Mouse (Mus musculus): ENCODE measurements around the gene Slc38a6. TPM values are rescaled to one million over a fixed set of nuclear protein-coding genes. Genes with fewer than 3 reads are reported as not detected.

The Slc38a6 gene
- polyA plus RNA-seq, 1 experiment from 2014 or later, result 11.6 TPM

DNA sequence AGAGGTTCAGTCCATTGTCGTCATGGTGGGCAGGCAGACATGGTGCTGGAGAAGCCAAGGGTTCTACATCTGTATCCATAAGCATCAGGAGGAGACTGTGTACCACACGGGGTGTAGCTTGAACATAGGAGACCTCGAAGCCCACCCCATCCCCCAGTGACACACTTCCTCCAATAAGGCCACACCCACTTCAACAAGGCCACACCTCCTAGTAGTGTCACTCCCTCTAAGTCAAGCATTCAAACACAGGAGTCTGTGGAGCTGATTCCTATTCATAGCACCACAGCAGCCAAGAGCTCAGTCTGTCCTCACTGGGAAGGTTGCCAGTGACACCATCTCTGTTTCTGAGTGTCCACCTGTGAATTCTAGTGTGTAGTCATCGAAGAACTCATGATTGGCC lies 57.7 kb downstream of the Slc38a6 start:
- no peak overlapping the region for H3K27ac ChIP-seq (ENCODE audit: low read depth, low read length)
- no peak overlapping the region for H3K4me2 ChIP-seq (ENCODE audit: low read depth)
- peaks cover 9% of the 10 kb centered on the region; the same call in 1 of the 2 replicates for H3K4me1 ChIP-seq (ENCODE audit: control insufficient read depth, insufficient read depth, low read length)
- H3K9ac ChIP-seq (ENCODE audit: low read length), result no peak overlapping the region
- DNase-seq (ENCODE audit: low spot score), result no peak
- H3K4me3 ChIP-seq (ENCODE audit: low read depth, low read length), result no peak overlapping the region
- 93% methylated on average over 4 of the region's 4 CpGs for WGBS
- no peaks in the 10 kb centered on the region for H3K36me3 ChIP-seq (ENCODE audit: control insufficient read depth, insufficient read depth, low read length)
- ATAC-seq (ENCODE audit: insufficient read depth, low FRiP score, low TSS enrichment), result no peak
- no peaks in the 10 kb centered on the region for H3K27me3 ChIP-seq (ENCODE audit: control insufficient read depth, insufficient read depth, low read length)
- H3K9me3 ChIP-seq (ENCODE audit: control insufficient read depth, low read length), result no peaks in the 10 kb centered on the region

DNA sequence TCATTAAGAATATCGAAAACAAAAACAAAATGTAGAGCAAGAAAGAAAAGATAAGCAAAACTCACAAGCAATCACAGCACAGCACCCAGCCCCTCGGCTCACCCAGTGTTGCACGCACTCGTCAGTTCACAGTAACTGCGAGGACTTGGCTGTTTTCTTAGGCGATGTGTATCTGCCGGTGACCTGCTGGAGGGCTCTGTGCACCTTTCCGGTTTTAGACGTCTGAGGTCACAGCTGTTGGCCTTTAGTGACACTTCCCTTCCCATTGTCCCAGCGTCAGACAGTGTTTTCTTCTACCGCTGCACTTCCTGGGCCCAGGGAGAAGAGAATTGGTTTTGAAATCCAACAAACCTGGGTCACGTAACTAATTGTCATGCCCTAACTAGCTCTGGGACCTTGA lies 58.6 kb downstream of the Slc38a6 start:
- Histone ChIP-seq H3K4me2 (ENCODE audit: low read depth) (no peak overlapping the region), H3K27me3 (ENCODE audit: control insufficient read depth, insufficient read depth, low read length) (no peaks in the 10 kb centered on the region), H3K27ac (ENCODE audit: low read depth, low read length) (no peak overlapping the region), H3K4me1 (ENCODE audit: control insufficient read depth, insufficient read depth, low read length) (peaks cover 9% of the 10 kb centered on the region; the same call in 1 of the 2 replicates), H3K9me3 (ENCODE audit: control insufficient read depth, low read length) (no peaks in the 10 kb centered on the region), H3K36me3 (ENCODE audit: control insufficient read depth, insufficient read depth, low read length) (no peaks in the 10 kb centered on the region), H3K9ac (ENCODE audit: low read length) (no peak overlapping the region), H3K4me3 (ENCODE audit: low read depth, low read length) (no peak overlapping the region)
- WGBS, result 68% methylated on average over 12 of the region's 12 CpGs
- ATAC-seq (ENCODE audit: insufficient read depth, low FRiP score, low TSS enrichment) (no peak), DNase-seq (ENCODE audit: low spot score) (no peak)

DNA sequence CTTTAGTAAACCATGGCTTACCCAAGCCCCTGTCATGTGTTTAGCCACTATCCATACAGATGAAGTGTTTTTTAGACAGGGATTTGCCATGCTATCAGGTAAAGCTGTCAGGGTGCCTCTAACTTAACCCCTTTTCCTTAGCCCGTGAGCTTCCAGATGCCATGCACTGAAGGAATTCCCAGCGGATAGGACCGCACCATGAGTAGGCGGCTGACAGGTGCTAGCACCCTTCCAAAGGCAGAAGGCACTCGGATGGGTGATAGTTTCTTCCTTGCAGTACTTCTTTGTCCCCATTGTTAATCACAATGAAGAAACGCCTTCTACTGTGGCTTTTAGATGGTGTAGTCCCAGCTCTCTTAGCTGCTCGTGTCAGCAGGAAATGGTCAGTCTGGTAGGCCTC lies 60.6 kb downstream of the Slc38a6 start:
- Histone ChIP-seq H3K36me3 (ENCODE audit: control insufficient read depth, insufficient read depth, low read length) (no peaks in the 10 kb centered on the region), H3K27me3 (ENCODE audit: control insufficient read depth, insufficient read depth, low read length) (no peaks in the 10 kb centered on the region), H3K4me2 (ENCODE audit: low read depth) (no peak overlapping the region), H3K9ac (ENCODE audit: low read length) (no peak overlapping the region), H3K4me1 (ENCODE audit: control insufficient read depth, insufficient read depth, low read length) (no peaks in the 10 kb centered on the region; the same call in 1 of the 2 replicates), H3K9me3 (ENCODE audit: control insufficient read depth, low read length) (no peaks in the 10 kb centered on the region), H3K27ac (ENCODE audit: low read depth, low read length) (no peak overlapping the region), H3K4me3 (ENCODE audit: low read depth, low read length) (no peak overlapping the region)
- ATAC-seq (ENCODE audit: insufficient read depth, low FRiP score, low TSS enrichment), result no peak
- WGBS, result 87% methylated on average over 7 of the region's 7 CpGs
- no peak for DNase-seq (ENCODE audit: low spot score)

DNA sequence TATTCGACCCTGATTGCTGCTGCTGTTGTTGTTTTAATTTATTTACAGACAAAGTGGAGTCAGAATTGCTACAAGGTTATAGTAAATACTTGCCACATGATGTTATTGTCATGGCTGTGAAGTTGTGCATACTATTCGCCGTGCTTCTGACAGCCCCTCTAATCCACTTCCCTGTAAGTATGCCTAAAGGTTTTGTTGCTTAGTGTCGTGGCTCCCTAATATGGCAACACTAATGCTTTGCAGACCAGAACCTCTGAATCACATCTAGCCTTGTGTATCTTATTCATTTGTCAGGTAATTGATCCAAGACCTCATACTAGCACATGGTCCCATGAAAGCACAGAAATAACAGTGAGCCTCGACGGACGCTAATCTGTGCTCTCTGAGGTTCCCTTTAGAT lies 63.9 kb downstream of the Slc38a6 start:
- H3K4me3 ChIP-seq (ENCODE audit: low read depth, low read length), result no peak overlapping the region
- no peaks in the 10 kb centered on the region for H3K9me3 ChIP-seq (ENCODE audit: control insufficient read depth, low read length)
- H3K27me3 ChIP-seq (ENCODE audit: control insufficient read depth, insufficient read depth, low read length), result no peaks in the 10 kb centered on the region
- H3K4me1 ChIP-seq (ENCODE audit: control insufficient read depth, insufficient read depth, low read length), result peaks cover 4% of the 10 kb centered on the region; the same call in 1 of the 2 replicates
- H3K36me3 ChIP-seq (ENCODE audit: control insufficient read depth, insufficient read depth, low read length), result no peaks in the 10 kb centered on the region
- DNase-seq (ENCODE audit: low spot score) (no peak), ATAC-seq (ENCODE audit: insufficient read depth, low FRiP score, low TSS enrichment) (no peak)
- no peak overlapping the region for H3K9ac ChIP-seq (ENCODE audit: low read length)
- H3K27ac ChIP-seq (ENCODE audit: low read depth, low read length), result no peak overlapping the region
- no peak overlapping the region for H3K4me2 ChIP-seq (ENCODE audit: low read depth)
- 66% methylated on average over 7 of the region's 7 CpGs for WGBS

DNA sequence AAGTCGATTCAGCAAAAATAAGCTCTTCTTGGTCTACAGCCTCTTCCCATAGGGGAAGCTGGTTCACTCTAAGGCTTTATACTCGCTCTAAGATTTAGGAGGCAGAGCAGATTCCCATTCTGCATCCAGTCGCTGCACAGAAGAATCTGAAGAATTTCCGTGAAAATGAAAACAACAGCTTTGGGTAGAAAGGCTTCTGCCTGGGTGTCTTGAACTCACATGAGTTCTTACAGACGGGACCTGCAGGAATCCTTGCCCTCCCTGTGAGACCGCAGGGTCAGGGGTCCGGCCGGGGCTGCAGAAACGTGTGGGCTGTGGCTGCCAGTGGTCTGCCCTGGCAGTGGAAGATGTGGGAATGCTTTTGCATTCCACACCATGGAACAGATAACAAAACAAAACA lies 64.4 kb downstream of the Slc38a6 start:
- Histone ChIP-seq H3K4me3 (ENCODE audit: low read depth, low read length) (no peak overlapping the region), H3K27me3 (ENCODE audit: control insufficient read depth, insufficient read depth, low read length) (no peaks in the 10 kb centered on the region), H3K4me1 (ENCODE audit: control insufficient read depth, insufficient read depth, low read length) (peaks cover 4% of the 10 kb centered on the region; the same call in 1 of the 2 replicates), H3K36me3 (ENCODE audit: control insufficient read depth, insufficient read depth, low read length) (no peaks in the 10 kb centered on the region), H3K4me2 (ENCODE audit: low read depth) (no peak overlapping the region), H3K9ac (ENCODE audit: low read length) (no peak overlapping the region), H3K9me3 (ENCODE audit: control insufficient read depth, low read length) (no peaks in the 10 kb centered on the region), H3K27ac (ENCODE audit: low read depth, low read length) (no peak overlapping the region)
- DNase-seq (ENCODE audit: low spot score) (no peak), ATAC-seq (ENCODE audit: insufficient read depth, low FRiP score, low TSS enrichment) (no peak)
- WGBS, result 20% methylated on average over 9 of the region's 9 CpGs

DNA sequence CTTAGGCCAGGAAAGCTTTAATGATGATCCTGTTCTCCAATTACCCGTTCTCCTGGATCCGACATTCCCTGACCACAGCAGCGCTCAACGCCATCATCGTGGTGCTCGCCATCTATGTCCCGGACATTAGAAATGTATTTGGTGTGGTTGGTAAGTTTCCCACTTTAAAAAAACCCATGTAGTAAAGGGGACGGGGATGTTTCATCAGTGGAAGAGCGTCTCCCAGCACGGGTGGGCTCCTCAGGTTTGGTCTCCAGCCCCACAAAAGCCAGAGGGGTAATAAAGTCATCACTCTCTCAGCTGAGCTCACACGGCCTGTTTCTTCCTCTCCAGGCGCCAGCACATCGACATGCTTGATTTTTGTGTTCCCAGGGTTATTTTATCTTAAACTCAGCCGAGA lies 65.2 kb downstream of the Slc38a6 start:
- H3K9ac ChIP-seq (ENCODE audit: low read length), result no peak overlapping the region
- H3K27me3 ChIP-seq (ENCODE audit: control insufficient read depth, insufficient read depth, low read length), result no peaks in the 10 kb centered on the region
- ATAC-seq (ENCODE audit: insufficient read depth, low FRiP score, low TSS enrichment) (no peak), DNase-seq (ENCODE audit: low spot score) (no peak)
- no peaks in the 10 kb centered on the region for H3K9me3 ChIP-seq (ENCODE audit: control insufficient read depth, low read length)
- no peak overlapping the region for H3K4me2 ChIP-seq (ENCODE audit: low read depth)
- no peak overlapping the region for H3K27ac ChIP-seq (ENCODE audit: low read depth, low read length)
- 36% methylated on average over 14 of the region's 14 CpGs for WGBS
- H3K4me3 ChIP-seq (ENCODE audit: low read depth, low read length), result no peak overlapping the region
- H3K4me1 ChIP-seq (ENCODE audit: control insufficient read depth, insufficient read depth, low read length), result peaks cover 4% of the 10 kb centered on the region; the same call in 1 of the 2 replicates
- H3K36me3 ChIP-seq (ENCODE audit: control insufficient read depth, insufficient read depth, low read length), result no peaks in the 10 kb centered on the region

DNA sequence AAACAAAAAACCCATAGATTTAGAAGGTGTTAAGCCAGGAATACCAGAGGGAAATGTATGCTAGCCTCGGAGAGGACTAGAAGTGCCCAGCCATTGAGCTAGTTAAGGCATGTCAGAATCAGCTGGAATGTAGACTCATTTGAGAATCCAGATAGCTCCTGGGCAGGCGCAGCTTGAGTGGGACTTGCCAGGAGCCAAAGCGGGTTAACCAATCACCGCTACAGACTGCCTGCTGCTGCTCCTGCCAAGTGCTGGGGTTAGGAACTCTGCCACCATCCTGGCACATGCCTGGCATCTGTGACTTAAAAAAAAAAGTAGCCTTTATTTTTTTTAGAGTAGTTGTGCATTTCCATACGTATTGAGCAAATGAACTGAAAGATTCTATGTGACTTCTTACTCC lies 66.8 kb downstream of the Slc38a6 start:
- DNase-seq (ENCODE audit: low spot score) (no peak), ATAC-seq (ENCODE audit: insufficient read depth, low FRiP score, low TSS enrichment) (no peak)
- Histone ChIP-seq H3K9ac (ENCODE audit: low read length) (no peak overlapping the region), H3K9me3 (ENCODE audit: control insufficient read depth, low read length) (no peaks in the 10 kb centered on the region), H3K4me2 (ENCODE audit: low read depth) (no peak overlapping the region), H3K27ac (ENCODE audit: low read depth, low read length) (no peak overlapping the region), H3K4me3 (ENCODE audit: low read depth, low read length) (no peak overlapping the region), H3K36me3 (ENCODE audit: control insufficient read depth, insufficient read depth, low read length) (no peaks in the 10 kb centered on the region), H3K27me3 (ENCODE audit: control insufficient read depth, insufficient read depth, low read length) (no peaks in the 10 kb centered on the region), H3K4me1 (ENCODE audit: control insufficient read depth, insufficient read depth, low read length) (peaks cover 4% of the 10 kb centered on the region; the same call in 1 of the 2 replicates)
- 92% methylated on average over 5 of the region's 5 CpGs for WGBS

DNA sequence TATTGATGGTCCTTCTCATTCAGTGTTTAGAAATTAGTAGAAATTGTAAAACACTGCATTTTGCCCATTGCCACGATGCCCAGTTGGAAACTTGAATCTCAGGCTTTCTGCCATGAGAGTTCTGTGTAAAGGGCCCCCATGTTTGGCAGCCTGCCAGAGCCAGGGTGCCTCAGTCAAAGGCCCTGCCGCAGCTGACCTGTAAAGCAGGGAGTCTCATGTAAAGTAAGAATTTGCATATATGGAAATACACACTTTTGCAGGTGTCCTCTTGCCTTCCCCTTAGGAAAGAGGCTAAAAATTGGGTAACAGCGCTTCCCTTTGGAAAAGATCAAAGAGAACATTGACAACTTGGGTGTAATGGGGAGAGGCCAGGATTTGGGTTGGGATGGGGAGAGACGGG lies 67.9 kb downstream of the Slc38a6 start:
- no peak overlapping the region for H3K4me3 ChIP-seq (ENCODE audit: low read depth, low read length)
- H3K36me3 ChIP-seq (ENCODE audit: control insufficient read depth, insufficient read depth, low read length), result no peaks in the 10 kb centered on the region
- H3K9me3 ChIP-seq (ENCODE audit: control insufficient read depth, low read length), result no peaks in the 10 kb centered on the region
- no peak overlapping the region for H3K4me2 ChIP-seq (ENCODE audit: low read depth)
- H3K9ac ChIP-seq (ENCODE audit: low read length), result no peak overlapping the region
- WGBS, result 59% methylated on average over 4 of the region's 4 CpGs
- H3K27me3 ChIP-seq (ENCODE audit: control insufficient read depth, insufficient read depth, low read length), result no peaks in the 10 kb centered on the region
- peaks cover 4% of the 10 kb centered on the region; the same call in 1 of the 2 replicates for H3K4me1 ChIP-seq (ENCODE audit: control insufficient read depth, insufficient read depth, low read length)
- DNase-seq (ENCODE audit: low spot score) (no peak), ATAC-seq (ENCODE audit: insufficient read depth, low FRiP score, low TSS enrichment) (no peak)
- H3K27ac ChIP-seq (ENCODE audit: low read depth, low read length), result no peak overlapping the region

DNA sequence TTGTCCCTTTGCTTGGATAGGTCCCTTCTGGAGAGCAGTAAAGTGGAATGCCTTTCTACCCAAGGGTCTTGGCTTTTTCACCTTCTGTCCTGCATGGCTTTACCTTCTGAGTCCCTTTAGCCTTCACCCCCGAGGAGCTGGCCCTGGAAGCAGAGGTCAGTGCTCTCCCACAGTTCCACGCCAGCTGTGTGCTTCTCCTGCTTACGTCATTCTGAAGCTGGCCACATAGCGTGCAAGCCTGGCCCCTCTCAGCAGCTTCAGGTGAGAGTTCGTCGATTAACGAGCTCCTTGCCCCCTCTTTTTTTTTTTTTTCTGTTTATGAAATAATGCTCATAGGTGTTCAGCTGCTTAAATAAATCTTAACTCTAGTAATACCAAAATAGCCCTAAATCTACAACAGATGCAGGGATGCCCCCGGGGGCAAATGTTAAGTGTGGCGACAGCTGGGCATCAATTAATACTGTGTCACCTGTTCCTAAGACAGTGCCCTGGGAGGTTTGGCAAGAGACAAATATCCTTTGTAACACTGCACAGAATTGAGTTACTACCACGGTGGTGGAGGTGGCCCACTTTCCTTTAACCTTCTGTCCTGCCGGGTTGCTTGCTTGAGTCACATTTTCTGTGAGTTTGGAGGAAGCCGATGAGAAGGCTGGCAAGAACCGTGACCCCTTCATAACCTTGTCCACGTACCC lies 68.7 kb downstream of the Slc38a6 start:
- H3K36me3 ChIP-seq (ENCODE audit: control insufficient read depth, insufficient read depth, low read length), result no peaks in the 10 kb centered on the region
- DNase-seq (ENCODE audit: low spot score) (no peak), ATAC-seq (ENCODE audit: insufficient read depth, low FRiP score, low TSS enrichment) (no peak)
- H3K27ac ChIP-seq (ENCODE audit: low read depth, low read length), result no peak overlapping the region
- peaks cover 4% of the 10 kb centered on the region; the same call in 1 of the 2 replicates for H3K4me1 ChIP-seq (ENCODE audit: control insufficient read depth, insufficient read depth, low read length)
- no peak overlapping the region for H3K4me2 ChIP-seq (ENCODE audit: low read depth)
- no peak overlapping the region for H3K4me3 ChIP-seq (ENCODE audit: low read depth, low read length)
- H3K9me3 ChIP-seq (ENCODE audit: control insufficient read depth, low read length), result no peaks in the 10 kb centered on the region
- no peaks in the 10 kb centered on the region for H3K27me3 ChIP-seq (ENCODE audit: control insufficient read depth, insufficient read depth, low read length)
- WGBS, result 43% methylated on average over 14 of the region's 14 CpGs
- no peak overlapping the region for H3K9ac ChIP-seq (ENCODE audit: low read length)
